Mouse (Mus musculus) embryonic facial prominence, embryonic 13.5 days (tissue): ENCODE data around the gene Prss44. TPM values are rescaled to one million over a fixed set of nuclear protein-coding genes. Genes with fewer than 3 reads are reported as not detected.

Experiments
- ATAC-seq: fragments of 200-750 bp; cut with Nextera tagmentation; 2 replicates; pipeline ENCODE4 v1.8.0; 2017; ENCODE audit warnings: low read depth; ENCODE audit not compliant: insufficient number of reproducible peaks, insufficient read depth, low FRiP score, low TSS enrichment
- H3K27ac ChIP-seq: fragments of 300-500 bp; sonication (generic); 2 replicates; pipeline ENCODE4 v1.5.1; 2015; ENCODE audit warnings: moderate library complexity, mild to moderate bottlenecking, inconsistent platforms
- H3K27me3 ChIP-seq: fragments of 300-500 bp; sonication (generic); 2 replicates; pipeline ENCODE4 v1.6.1; 2015; ENCODE audit warnings: mild to moderate bottlenecking, inconsistent platforms
- H3K36me3 ChIP-seq: fragments of 300-500 bp; sonication (generic); 2 replicates; pipeline ENCODE4 v1.6.1; 2015; ENCODE audit warnings: mild to moderate bottlenecking, inconsistent platforms
- H3K4me1 ChIP-seq: fragments of 300-500 bp; sonication (generic); 2 replicates; pipeline ENCODE4 v1.6.1; 2015; ENCODE audit warnings: inconsistent platforms
- H3K4me2 ChIP-seq: fragments of 300-500 bp; sonication (generic); 2 replicates; pipeline ENCODE4 v1.6.1; 2015; ENCODE audit warnings: moderate library complexity, mild to moderate bottlenecking, inconsistent platforms
- H3K4me3 ChIP-seq: fragments of 300-500 bp; sonication (generic); 2 replicates; pipeline ENCODE4 v1.5.1; 2015; ENCODE audit warnings: mild to moderate bottlenecking, inconsistent platforms
- H3K9ac ChIP-seq: fragments of 300-500 bp; sonication (generic); 2 replicates; pipeline ENCODE4 v1.6.1; 2015; ENCODE audit warnings: mild to moderate bottlenecking, inconsistent platforms
- H3K9me3 ChIP-seq: fragments of 300-500 bp; sonication (generic); 2 replicates; pipeline ENCODE4 v1.6.1; 2016; ENCODE audit warnings: inconsistent platforms
- WGBS: fragments of 180-500 bp; shearing (Covaris S2); methylation state at CpG from one replicate; pipeline ENCODE4 v1.1.7; 2015; ENCODE audit warnings: mixed read lengths; 5-methylcytosine and 5-hydroxymethylcytosine counted together
- polyA plus RNA-seq: library from polyadenylated mRNA; unstranded; fragments of >200 nt; fragmentation: Nextera tagmentation; extraction: Ambion mirVana; gene quantifications from 2 replicates; pipeline ENCODE4 v1.2.1, GENCODE M21; 2015

Prss44 gene
- not detected in 2 replicates for polyA plus RNA-seq

- no peak within 1 kb of the TSS for H3K4me2 ChIP-seq
- H3K36me3 ChIP-seq = no peaks in the 10 kb centered on the region
- H3K9me3 ChIP-seq = no peaks in the 10 kb centered on the region
- no peak within 1 kb of the TSS for H3K27ac ChIP-seq
- H3K4me1 ChIP-seq = no peaks in the 10 kb centered on the region
- 60% methylated on average over 18 of the region's 18 CpGs for WGBS
- H3K9ac ChIP-seq = no peak within 1 kb of the TSS
- no peak within 1 kb of the TSS for H3K4me3 ChIP-seq
- no peak for ATAC-seq
- H3K27me3 ChIP-seq = no peaks in the 10 kb centered on the region
Observed at GRCm38 (mm10) chr9:110813789-110814188, at the start of gene Prss44. Gene Prss44 (plus strand): TSS chr9:110813994.

- Histone ChIP-seq H3K9me3 (no peaks in the 10 kb centered on the region), H3K27ac (no peak overlapping the region), H3K4me3 (no peak overlapping the region), H3K36me3 (no peaks in the 10 kb centered on the region), H3K4me2 (no peak overlapping the region), H3K4me1 (peaks cover 16% of the 10 kb centered on the region), H3K9ac (no peak overlapping the region), H3K27me3 (no peaks in the 10 kb centered on the region)
- 92% methylated on average over 10 of the region's 10 CpGs for WGBS
- no peak for ATAC-seq
Observed at GRCm38 (mm10) chr9:110772336-110772735, 41.5 kb upstream of the Prss44 start.

- 62% methylated on average over 15 of the region's 15 CpGs for WGBS
- H3K4me2 ChIP-seq = no peak overlapping the region
- ATAC-seq = no peak
- peaks cover 4% of the 10 kb centered on the region; the same call in 1 of the 2 replicates for H3K27me3 ChIP-seq
- H3K9ac ChIP-seq = no peak overlapping the region
- no peaks in the 10 kb centered on the region for H3K36me3 ChIP-seq
- peaks cover 39% of the 10 kb centered on the region for H3K4me1 ChIP-seq
- H3K4me3 ChIP-seq = no peak overlapping the region
- H3K9me3 ChIP-seq = no peaks in the 10 kb centered on the region
- H3K27ac ChIP-seq = 0 out of 2 replicates have a peak overlapping the region, but pooled peaks have one; percentile 12
Observed at GRCm38 (mm10) chr9:110774403-110775268, 39.2 kb upstream of the Prss44 start.

- no peaks in the 10 kb centered on the region for H3K36me3 ChIP-seq
- no peak overlapping the region for H3K4me3 ChIP-seq
- H3K27ac ChIP-seq = peak overlapping the region; percentile 12
- H3K9ac ChIP-seq = peak overlapping the region; percentile 49; the same call in 1 of the 2 replicates
- no peak overlapping the region for H3K4me2 ChIP-seq
- H3K27me3 ChIP-seq = peaks cover 5% of the 10 kb centered on the region; the same call in 1 of the 2 replicates
- peak; percentile 52; the same call in 1 of the 2 replicates for ATAC-seq
- peaks cover 42% of the 10 kb centered on the region for H3K4me1 ChIP-seq
- H3K9me3 ChIP-seq = no peaks in the 10 kb centered on the region
- WGBS = 57% methylated on average over 10 of the region's 10 CpGs
Observed at GRCm38 (mm10) chr9:110775269-110776022, 38.3 kb upstream of the Prss44 start.

DNA sequence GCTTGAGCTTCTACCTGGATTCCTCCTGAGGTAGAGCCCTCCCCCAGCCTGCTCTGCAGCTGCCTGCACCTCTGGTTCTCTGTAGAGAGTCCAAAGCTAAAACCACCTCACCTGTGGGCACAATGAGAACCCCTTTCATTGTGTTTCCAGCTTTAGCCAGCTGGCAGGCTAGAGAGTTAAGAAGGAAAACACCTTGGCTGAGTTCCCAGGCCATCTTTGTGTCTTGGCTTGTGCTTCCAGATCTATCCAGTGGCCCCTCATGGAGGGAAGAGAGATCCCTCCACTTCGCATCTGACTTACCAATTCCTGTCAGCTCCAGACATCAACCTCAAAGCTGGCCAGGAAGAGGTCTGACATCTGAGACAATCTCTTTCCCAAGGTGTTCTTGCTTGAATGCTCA, 35.7 kb upstream of the Prss44 start:
- Histone ChIP-seq H3K36me3 (no peaks in the 10 kb centered on the region), H3K9me3 (no peaks in the 10 kb centered on the region), H3K27me3 (peaks cover 12% of the 10 kb centered on the region), H3K4me1 (peaks cover 58% of the 10 kb centered on the region), H3K4me3 (no peak overlapping the region), H3K4me2 (no peak overlapping the region), H3K27ac (no peak overlapping the region), H3K9ac (no peak overlapping the region)
- ATAC-seq = no peak
- 84% methylated on average over 1 of the region's 1 CpGs for WGBS

DNA sequence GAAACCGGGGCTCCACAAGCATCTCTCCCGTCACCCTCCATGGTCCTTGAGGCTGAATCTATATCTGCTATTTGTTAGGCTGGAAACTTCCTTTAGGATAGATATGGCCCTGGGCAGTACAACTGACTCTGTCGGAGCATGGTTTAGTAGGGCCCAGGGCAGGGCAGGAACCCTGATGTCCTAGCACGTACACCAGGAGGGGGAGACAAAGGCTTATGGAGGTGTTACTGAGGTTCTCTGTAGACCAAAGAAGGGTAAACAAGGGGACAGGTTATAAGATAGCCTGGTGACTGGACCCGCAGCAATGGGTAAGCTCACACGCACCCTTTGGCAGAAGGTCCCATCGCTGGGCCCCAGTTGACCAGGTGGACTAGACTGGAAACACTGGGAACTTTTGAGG, 35.2 kb upstream of the Prss44 start:
- H3K36me3 ChIP-seq = no peaks in the 10 kb centered on the region
- peaks cover 59% of the 10 kb centered on the region for H3K4me1 ChIP-seq
- H3K4me2 ChIP-seq = no peak overlapping the region
- H3K4me3 ChIP-seq = no peak overlapping the region
- H3K9ac ChIP-seq = no peak overlapping the region
- ATAC-seq = no peak
- H3K9me3 ChIP-seq = no peaks in the 10 kb centered on the region
- 74% methylated on average over 7 of the region's 7 CpGs for WGBS
- no peak overlapping the region for H3K27ac ChIP-seq
- H3K27me3 ChIP-seq = peaks cover 12% of the 10 kb centered on the region

DNA sequence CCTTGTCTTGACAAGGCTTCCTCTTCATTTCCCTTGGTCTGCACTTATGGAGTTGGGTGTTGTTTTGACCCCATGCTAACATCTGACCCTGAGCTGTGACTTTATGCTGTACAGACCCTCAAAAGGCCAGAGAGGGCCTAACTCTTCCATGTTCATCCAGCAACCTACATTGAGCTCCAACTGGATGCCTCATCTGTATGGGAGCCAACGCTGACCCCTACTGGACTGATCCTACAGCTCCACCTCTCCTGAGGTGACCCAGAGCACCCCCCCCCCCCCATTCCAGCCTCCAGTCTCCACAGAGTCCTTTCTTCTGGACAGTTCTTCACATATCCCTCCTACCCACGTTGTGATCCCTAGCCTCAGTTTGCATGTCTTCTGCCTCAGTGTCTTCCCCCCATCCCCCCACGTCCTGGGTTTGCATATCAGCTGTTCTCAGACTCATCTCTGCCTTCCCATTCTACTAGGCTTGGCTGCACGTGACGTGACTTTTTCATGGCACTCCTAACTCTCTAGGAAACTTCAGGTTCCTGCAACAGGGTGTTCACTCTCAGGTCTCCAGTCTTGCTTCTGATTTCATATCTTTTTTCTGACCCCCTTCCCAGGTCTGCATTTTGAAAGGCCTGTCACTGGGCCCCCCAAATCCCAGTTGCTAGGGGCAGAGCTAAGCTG, 34.4 kb upstream of the Prss44 start:
- no peaks in the 10 kb centered on the region for H3K9me3 ChIP-seq
- ATAC-seq = no peak
- H3K4me3 ChIP-seq = no peak overlapping the region

DNA sequence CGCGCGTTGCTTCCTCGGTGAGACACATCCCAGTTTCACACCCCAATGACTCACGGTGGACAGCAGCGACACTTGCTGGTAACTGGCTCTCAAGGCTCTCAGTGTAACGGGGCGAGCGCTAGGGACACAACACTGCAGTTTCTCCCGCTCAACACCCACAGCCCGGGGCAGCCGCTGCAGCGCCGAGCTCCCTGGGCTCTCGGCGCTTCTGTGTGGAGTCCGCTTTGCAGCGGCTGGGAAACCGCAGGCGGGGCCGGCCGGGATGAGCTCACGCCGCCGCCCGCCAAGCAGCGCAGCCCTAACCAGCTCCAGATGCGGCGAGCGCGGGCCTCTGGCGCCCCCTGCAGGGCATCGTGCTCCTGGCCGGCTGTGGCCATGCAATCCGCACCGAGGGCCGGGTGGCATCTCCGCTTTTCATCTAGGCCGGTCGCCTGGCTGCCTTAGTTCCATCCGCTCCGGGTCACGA, 32.5 kb upstream of the Prss44 start:
- peak overlapping the region; percentile 74 for H3K9ac ChIP-seq
- H3K4me1 ChIP-seq = peaks cover 46% of the 10 kb centered on the region
- peaks cover 12% of the 10 kb centered on the region for H3K27me3 ChIP-seq
- ATAC-seq = peak; percentile 92
- no peaks in the 10 kb centered on the region for H3K36me3 ChIP-seq
- H3K4me2 ChIP-seq = peak overlapping the region; percentile 71
- H3K4me3 ChIP-seq = peak overlapping the region; percentile 49
- WGBS = under 1% methylated on average over 43 of the region's 43 CpGs
- H3K27ac ChIP-seq = peak overlapping the region; percentile 90
- H3K9me3 ChIP-seq = no peaks in the 10 kb centered on the region

More for the DNA sequence above, 34.4 kb upstream of the Prss44 start:
- Histone ChIP-seq H3K4me2 (no peak overlapping the region), H3K4me1 (peaks cover 61% of the 10 kb centered on the region), H3K27me3 (peaks cover 12% of the 10 kb centered on the region), H3K9ac (no peak overlapping the region), H3K27ac (no peak overlapping the region), H3K36me3 (no peaks in the 10 kb centered on the region)
- 48% methylated on average over 5 of the region's 5 CpGs for WGBS

DNA sequence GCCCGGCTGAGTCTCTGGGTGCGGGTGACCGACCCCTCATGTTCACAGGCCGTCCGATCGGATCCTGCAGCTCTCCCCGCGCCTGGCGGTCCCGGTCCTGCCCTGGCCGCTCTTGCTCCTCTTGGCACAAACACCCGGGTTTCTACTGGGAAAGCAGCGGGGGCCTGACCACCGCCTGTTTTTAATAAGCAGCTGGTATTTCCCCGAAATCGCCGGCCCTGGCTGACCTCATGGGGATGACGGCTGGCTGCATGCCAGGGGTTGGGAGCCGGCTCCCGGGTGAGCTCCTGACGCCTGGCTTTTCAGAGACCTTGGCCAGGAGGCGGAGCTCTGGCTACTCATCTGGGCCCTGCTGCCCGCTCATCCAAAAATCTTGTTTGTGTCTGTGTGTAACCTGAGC, 32.1 kb upstream of the Prss44 start:
- Histone ChIP-seq H3K4me2 (peak overlapping the region; percentile 71), H3K27me3 (peaks cover 12% of the 10 kb centered on the region), H3K36me3 (no peaks in the 10 kb centered on the region), H3K27ac (peak overlapping the region; percentile 90), H3K9ac (peak overlapping the region; percentile 74), H3K9me3 (no peaks in the 10 kb centered on the region), H3K4me3 (peak overlapping the region; percentile 49), H3K4me1 (peaks cover 46% of the 10 kb centered on the region)
- under 1% methylated on average over 23 of the region's 23 CpGs for WGBS
- ATAC-seq = peak; percentile 61

- H3K9ac ChIP-seq = no peak overlapping the region
- ATAC-seq = no peak
- no peaks in the 10 kb centered on the region for H3K9me3 ChIP-seq
Observed at GRCm38 (mm10) chr9:110783611-110784010, 30.2 kb upstream of the Prss44 start.

DNA sequence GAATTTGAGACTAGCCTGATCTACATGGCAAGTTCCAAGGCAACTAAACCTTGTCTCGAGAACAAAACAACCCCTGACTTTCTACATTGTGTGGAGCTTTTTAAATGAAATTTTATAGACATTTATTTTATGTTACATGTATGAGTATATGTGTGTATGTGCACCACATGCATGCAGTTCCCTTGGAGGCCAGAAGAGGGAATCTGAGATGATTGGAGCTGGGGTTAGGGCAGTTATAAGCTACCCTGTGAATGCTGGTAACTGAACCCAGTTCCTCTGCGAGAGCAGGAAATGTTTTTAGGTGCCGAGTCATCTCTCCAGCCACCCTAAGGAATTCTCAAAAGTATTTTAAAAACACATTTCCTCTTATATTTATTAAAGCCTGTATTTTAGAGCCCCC, 25.6 kb upstream of the Prss44 start:
- ATAC-seq = no peak
- no peaks in the 10 kb centered on the region for H3K36me3 ChIP-seq
- H3K9me3 ChIP-seq = no peaks in the 10 kb centered on the region
- H3K9ac ChIP-seq = no peak overlapping the region
- no peak overlapping the region for H3K27ac ChIP-seq
- peaks cover 3% of the 10 kb centered on the region; the same call in 1 of the 2 replicates for H3K4me1 ChIP-seq
- WGBS = 90% methylated on average over 3 of the region's 3 CpGs
- no peaks in the 10 kb centered on the region for H3K27me3 ChIP-seq
- H3K4me2 ChIP-seq = no peak overlapping the region
- H3K4me3 ChIP-seq = no peak overlapping the region

More at GRCm38 (mm10) chr9:110783611-110784010, 30.2 kb upstream of the Prss44 start:
- Histone ChIP-seq H3K4me2 (no peak overlapping the region), H3K27me3 (peaks cover 9% of the 10 kb centered on the region), H3K27ac (no peak overlapping the region), H3K36me3 (no peaks in the 10 kb centered on the region), H3K4me3 (no peak overlapping the region), H3K4me1 (peaks cover 32% of the 10 kb centered on the region)
- WGBS = 9% methylated on average over 1 of the region's 1 CpGs
